Mouse (Mus musculus) regulatory T cell (primary cell): ENCODE data around the gene Sephs2.
"Not testable (repeated sequence)": the region's sequence is repeated elsewhere in the genome, so short reads cannot be mapped to it uniquely, and the experiment has no call there.

Experiments used
- in situ Hi-C: fragments of 300-600 bp; cut with MboI, MseI; formaldehyde crosslinking; loops from one replicate; pipeline ENCODE4 v1.15.1; 2025; ENCODE audit warnings: high pct_unique_total_duplicates

The Sephs2 gene

DNA sequence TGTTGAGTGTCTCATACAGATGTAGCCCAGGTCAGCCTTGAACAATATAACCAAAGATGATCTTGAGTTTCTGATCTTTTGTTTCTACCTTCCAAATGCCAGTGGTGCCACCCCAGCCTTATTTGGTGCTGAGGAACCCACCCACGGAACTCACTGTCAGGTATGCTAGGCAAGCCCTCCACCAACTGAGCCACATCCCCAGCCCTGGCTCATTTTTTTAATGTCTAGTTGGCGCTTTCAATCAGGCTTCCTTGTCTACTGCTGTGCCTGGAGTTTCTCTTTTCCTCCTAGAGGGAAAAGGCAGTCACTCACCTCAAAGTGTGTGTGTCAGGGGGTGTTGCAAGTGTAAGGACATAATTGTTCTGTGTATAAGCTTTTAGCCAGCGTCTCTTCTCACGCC, 2.8 kb downstream of the Sephs2 start:
- in situ Hi-C loops, result no loop called here

- in situ Hi-C loops, result no loop called here
These were observed 3.2 kb downstream of the Sephs2 start for GRCm38 (mm10) chr7:127270666-127271065.

- in situ Hi-C loops, result no loop called here
These were observed 3.6 kb downstream of the Sephs2 start for GRCm38 (mm10) chr7:127270256-127270655.

- in situ Hi-C loops, result no loop called here
These were observed 10.3 kb downstream of the Sephs2 start for GRCm38 (mm10) chr7:127263526-127263925.

DNA sequence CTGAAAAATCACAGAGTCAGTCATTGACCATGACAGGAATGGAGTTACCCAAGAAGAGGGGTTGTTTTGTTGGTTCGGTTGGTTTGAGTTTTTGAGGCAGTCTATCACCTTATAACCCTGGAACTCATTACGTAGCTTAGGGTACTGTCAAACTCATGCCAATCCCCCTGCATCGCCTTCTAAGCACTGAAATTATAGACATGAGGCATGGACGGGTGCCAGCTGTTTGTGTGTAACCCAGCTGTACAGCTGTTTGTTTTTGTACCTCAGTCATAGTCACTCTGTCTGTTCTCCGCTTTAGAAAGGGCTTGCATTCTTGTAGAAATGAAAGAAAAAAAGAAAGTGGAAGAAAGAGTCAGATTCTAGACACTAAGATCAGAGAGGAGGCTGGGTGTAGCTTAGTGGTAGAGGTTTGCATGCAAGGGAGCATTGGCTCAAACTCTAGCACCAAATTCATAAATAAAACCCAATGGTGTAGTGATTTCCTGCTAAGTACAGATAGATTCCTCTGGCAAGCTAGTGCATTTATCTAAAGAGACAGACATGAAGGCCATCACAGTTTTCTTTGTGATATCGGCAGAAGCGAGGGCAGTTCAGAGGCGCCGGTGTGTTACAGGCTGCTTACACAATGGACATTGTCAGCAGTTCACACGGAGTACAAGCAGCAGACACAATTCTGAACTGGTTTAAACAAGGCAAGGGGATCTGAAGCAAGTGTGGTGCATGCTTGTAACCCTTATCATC, 11.5 kb downstream of the Sephs2 start:
- in situ Hi-C loops, result no loop called here

GRCm38 (mm10) chr7:127260309-127261111, 13.3 kb downstream of the Sephs2 start, which contains the start of gene Dctpp1:
TSS of gene Dctpp1 (minus strand) at chr7:127260709.
- in situ Hi-C loops, result no loop called here

DNA sequence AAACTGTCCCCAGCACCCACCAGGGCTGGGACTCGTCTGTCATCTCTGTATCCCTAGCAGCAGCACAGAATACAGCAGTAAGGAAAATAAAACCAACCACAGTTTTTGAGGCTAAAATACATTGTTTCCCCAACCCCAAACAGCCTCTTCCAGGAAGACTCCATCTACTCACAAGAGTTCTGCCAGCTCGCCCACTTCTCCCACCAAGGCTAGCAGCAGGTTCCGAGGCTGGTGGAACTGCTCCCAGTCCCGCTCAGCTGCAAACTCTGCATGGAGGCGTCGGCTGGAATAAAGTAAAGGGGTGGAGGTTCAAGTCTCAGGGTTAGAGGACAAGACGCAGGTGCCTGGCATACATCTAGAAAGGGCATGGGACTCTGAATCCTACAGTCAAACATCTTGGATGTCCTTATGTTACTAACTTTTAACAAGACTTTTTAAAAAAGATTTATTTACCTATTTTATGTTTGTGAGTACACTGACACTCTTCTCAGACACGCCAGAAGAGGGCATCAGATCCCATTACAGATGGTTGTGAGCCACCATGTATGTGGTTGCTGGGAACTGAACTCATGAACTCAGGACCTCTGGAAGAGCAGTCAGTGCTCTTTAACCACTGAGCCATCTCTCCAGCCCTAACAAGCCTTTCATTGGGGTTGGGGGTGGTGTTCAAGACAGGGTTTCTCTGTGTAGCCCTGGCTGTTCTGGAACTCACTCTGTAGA, 14.5 kb downstream of the Sephs2 start:
- in situ Hi-C loops, result no loop called here

- in situ Hi-C loops, result no loop called here
These were observed 17.3 kb downstream of the Sephs2 start for GRCm38 (mm10) chr7:127256518-127256917.

DNA sequence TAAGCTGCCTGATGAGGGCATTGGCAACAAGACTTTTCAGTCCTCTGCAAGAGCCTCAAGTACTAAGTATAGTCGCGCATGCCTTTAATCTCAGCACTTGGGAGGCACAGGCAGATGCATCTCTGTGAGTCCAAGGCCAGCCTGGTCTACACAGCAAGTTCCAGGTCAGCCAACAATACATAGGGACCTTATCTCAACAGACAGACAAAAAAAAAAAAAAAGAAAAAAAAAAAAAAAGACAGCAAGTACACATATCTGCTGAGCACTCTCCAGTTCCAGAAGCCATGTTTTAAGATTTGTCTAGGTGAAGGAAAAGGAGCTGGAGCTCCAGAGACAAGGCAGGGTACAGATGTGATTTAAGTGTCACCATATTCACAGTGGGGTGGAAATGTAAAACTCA, 17.9 kb downstream of the Sephs2 start:
- in situ Hi-C loops, result no loop called here

DNA sequence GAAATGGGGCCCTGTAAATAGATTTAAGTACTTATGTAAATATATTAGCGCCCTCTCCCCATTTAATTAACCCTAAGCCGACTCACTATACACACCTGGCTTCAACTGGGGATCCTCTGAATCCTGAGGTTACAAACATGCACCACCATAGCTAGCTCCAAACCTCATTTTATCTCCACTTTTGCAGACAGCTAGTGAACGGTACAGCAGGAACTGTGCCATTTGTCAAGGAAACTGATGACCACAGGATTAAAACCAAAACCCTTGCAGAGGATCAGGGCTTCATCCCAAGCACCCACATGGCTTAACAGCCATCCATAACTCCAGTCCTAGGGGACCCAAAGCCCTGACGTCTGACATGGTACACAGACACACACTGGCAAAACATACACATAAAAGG, 18.8 kb downstream of the Sephs2 start:
- in situ Hi-C loops, result no loop called here

DNA sequence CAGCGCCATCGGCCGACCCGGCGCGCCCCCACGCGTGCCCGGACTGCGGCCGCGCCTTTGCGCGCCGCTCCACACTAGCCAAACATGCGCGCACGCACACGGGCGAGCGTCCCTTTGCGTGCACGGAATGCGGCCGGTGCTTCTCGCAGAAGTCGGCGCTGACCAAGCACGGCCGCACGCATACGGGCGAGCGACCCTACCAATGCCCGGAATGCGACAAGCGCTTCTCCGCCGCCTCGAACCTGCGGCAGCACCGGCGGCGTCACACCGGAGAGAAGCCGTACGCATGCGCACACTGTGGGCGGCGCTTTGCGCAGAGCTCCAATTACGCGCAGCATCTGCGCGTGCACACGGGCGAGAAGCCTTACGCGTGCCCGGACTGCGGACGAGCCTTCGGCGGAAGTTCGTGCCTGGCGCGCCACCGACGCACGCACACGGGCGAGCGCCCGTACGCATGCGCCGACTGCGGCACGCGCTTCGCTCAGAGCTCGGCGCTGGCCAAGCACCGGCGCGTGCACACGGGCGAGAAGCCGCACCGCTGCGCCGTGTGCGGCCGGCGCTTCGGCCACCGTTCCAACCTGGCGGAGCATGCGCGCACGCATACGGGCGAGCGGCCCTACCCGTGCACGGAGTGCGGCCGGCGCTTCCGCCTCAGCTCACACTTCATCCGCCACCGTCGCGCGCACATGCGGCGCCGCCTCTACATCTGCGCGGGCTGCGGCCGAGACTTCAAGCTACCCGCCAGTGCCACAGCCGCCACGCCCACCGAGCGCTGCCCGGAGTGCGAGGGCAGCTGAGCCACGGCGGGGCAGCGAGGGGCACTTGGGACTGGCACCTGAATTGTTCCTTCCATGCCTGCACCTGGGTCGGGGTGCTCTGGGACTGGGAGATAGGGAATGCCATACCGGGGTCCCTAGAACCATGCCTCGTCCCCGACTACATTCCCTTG, 19.8 kb downstream of the Sephs2 start:
- in situ Hi-C loops, result no loop called here

DNA sequence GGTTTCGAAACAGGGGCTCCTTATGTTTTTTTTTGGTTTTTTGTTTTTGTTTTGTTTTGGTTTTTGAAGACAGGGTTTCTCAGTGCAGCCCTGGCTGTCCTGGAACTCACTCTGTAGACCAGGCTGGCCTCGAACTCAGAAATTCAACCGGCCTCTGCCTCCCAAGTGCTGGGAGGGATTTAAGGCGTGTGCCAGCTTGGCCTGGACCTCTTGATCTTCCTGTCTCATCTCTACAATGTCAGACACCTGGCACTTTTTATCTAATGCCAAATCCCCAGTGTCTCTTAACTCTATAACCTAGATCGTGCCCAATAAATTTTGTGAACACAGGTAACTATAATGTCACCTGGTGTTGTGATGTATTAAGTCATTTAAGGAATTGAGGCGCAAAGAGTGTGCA, 20.5 kb downstream of the Sephs2 start:
- in situ Hi-C loops, result no loop called here

DNA sequence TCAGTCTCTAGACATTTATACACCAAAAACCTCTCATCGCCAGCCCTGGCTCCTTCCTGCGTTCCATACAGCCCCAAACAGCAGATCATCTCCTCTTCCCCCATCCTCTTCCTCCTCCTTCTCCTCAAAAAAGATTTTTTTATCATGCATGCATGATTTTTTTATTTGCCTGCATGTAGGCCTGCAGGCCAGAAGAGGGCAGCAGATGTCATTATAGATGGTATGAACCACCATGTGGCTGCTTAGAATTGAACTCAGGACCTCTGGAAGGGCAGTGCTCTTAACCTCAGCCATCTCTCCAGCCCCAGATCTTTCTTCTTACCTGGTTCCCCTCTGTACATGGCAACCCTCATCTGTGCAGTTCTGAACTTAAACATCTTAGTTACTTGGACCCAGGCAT, 21.4 kb downstream of the Sephs2 start:
- in situ Hi-C loops, result no loop called here

- in situ Hi-C loops, result not testable (repeated sequence)
These were observed 23.3 kb downstream of the Sephs2 start for GRCm38 (mm10) chr7:127250511-127250910.

GRCm38 (mm10) chr7:127244658-127245510, 29.0 kb downstream of the Sephs2 start:
- in situ Hi-C loops, result no loop called here

GRCm38 (mm10) chr7:127243870-127244657, 29.8 kb downstream of the Sephs2 start, which contains the start of gene Zfp771:
TSS of gene Zfp771 (plus strand) at chr7:127244274.
- in situ Hi-C loops, result no loop called here

DNA sequence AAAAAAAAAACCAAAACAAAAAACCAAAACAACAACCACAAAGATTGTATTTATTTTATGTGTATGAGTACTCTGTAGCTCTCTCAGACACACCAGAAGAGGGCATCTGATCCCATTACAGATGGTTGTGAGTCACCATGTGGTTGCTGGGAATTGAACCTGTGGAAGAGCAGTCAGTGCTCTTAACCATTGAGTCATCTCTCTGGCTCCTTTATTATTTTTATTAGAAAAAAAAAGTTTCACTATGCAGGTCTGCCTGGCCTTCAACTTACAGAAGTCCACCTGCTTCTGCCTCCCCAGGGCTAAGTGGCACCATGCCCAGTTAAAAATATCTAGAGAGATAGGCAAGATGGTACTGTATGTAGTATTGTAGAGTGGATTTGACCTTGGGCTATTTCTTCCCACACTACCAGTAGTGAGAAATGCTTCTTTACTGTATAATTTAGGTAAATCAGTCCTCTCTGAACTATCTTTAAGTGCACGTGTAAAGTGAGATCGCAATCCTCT, 30.4 kb downstream of the Sephs2 start:
- in situ Hi-C loops, result no loop called here

DNA sequence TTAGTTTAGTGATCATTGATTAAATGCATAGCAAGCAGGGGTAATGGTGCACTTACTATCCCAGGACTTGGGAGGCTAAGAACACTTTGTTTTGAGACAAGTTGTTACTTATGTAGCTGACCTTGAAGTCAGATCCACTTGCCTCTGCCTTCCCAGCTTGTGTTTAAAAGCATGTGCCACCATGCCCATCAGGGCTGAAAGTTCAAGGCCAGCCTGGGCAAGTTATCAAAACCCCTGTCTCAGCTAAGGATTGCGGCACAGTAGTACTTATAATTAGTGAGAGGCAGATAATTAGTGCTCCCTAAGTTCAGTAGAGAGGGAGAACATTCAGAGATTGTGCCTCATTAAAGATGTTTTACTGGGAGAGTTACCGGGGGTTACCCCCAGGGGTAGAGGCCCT, 39.1 kb downstream of the Sephs2 start:
- in situ Hi-C loops, result no loop called here

GRCm38 (mm10) chr7:127233765-127234164, 40.1 kb downstream of the Sephs2 start:
- in situ Hi-C loops, result no loop called here
